Mouse (Mus musculus): ENCODE results near the gene Adgrg4. TPM values are rescaled to one million over a fixed set of nuclear protein-coding genes. Genes with fewer than 3 reads are reported as not detected.

The Adgrg4 gene
- not detected for polyA plus RNA-seq (2017; shearing (Covaris generic))

GRCm38 (mm10) chrX:56869863-56870262, at the start of gene Adgrg4:
Adgrg4 (plus strand) TSS chrX:56870163.

GRCm38 (mm10) chrX:56821765-56822603, 48.0 kb upstream of the Adgrg4 start, which contains the start of gene Map7d3:
Map7d3 (minus strand) TSS chrX:56822326.

GRCm38 (mm10) chrX:57042774-57043173, 172.8 kb downstream of the Adgrg4 start, which contains the start of gene Brs3:
Brs3 (plus strand) TSS chrX:57043074.

Other genes with a start within 250 kb of the Adgrg4 start
- gene Fhl1, start 138.4 kb upstream of the Adgrg4 start, polyA plus RNA-seq (2017; shearing (Covaris generic)) = 0.10 TPM
- 0.53 TPM for gene Map7d3, start 47.8 kb upstream of the Adgrg4 start, polyA plus RNA-seq (2017; shearing (Covaris generic))
- not detected for gene Brs3, start 172.9 kb downstream of the Adgrg4 start, polyA plus RNA-seq (2017; shearing (Covaris generic))
- 67.0 TPM for gene Htatsf1, start 183.4 kb downstream of the Adgrg4 start, polyA plus RNA-seq (2017; shearing (Covaris generic))
- not detected for gene Vgll1, start 217.9 kb downstream of the Adgrg4 start, polyA plus RNA-seq (2017; shearing (Covaris generic))